Mouse (Mus musculus) heart, adult 2 months (tissue): ENCODE results near the gene Pdia5. TPM values are rescaled to one million over a fixed set of nuclear protein-coding genes. Genes with fewer than 3 reads are reported as not detected.

Experiments used
- DNase-seq, 2 experiments: peaks; one replicate each; pipeline ENCODE4 v3.0.0; 2021
- H3K27ac ChIP-seq: fragments of 200-600 bp; 2 replicates; pipeline ENCODE4 v1.8.1; 2022
- H3K27me3 ChIP-seq: fragments of 200-500 bp; 2 replicates; pipeline ENCODE4 v1.6.1; 2012; ENCODE audit warnings: mild to moderate bottlenecking, low read length, inconsistent platforms, mixed read lengths; ENCODE audit not compliant: control insufficient read depth, insufficient read depth
- H3K36me3 ChIP-seq: fragments of 200-500 bp; 2 replicates; pipeline ENCODE4 v1.6.1; 2012; ENCODE audit warnings: low read length, inconsistent platforms; ENCODE audit not compliant: control insufficient read depth, insufficient read depth
- H3K4me1 ChIP-seq: fragments of 200-500 bp; 2 replicates; pipeline ENCODE4 v1.6.1; 2011; ENCODE audit warnings: low read length; ENCODE audit not compliant: control insufficient read depth, insufficient read depth
- H3K4me3 ChIP-seq: fragments of 200-600 bp; 2 replicates; pipeline ENCODE4 v1.8.1; 2022
- H3K79me2 ChIP-seq: fragments of 200-500 bp; replicated peaks from 2 replicates; pipeline ENCODE4 v1.6.1; 2012; ENCODE audit warnings: mild to moderate bottlenecking, inconsistent platforms, low read length, moderate library complexity, mixed read lengths; ENCODE audit not compliant: control insufficient read depth, insufficient read depth
- H3K9ac ChIP-seq: fragments of 200-500 bp; 2 replicates; pipeline ENCODE4 v1.6.1; 2012; ENCODE audit warnings: low read depth, mild to moderate bottlenecking, control low read depth, inconsistent platforms, low read length, mixed read lengths
- CTCF ChIP-seq: fragments of 200-600 bp; IDR thresholded peaks from 2 replicates; pipeline ENCODE4 v1.8.1; 2022; ENCODE audit warnings: antibody characterized with exemption, mild to moderate bottlenecking, moderate library complexity
- EP300 ChIP-seq: fragments of 200-500 bp; IDR thresholded peaks from 2 replicates; pipeline ENCODE4 v1.6.1; 2011; ENCODE audit warnings: low read depth, low read length, control low read depth; ENCODE audit not compliant: insufficient read depth
- POLR2A ChIP-seq: fragments of 200-500 bp; IDR thresholded peaks from 2 replicates; pipeline ENCODE4 v1.6.1; 2011; ENCODE audit warnings: mild to moderate bottlenecking, low read depth, low read length, control low read depth; ENCODE audit not compliant: insufficient read depth
- WGBS: fragments of 180-500 bp; shearing (Covaris S2); methylation state at CpG from one replicate; pipeline ENCODE4 v1.1.7; 2018; 5-methylcytosine and 5-hydroxymethylcytosine counted together
- intact Hi-C: fragments of 180-260 bp; cut with DNase I; formaldehyde crosslinking; loops from one replicate; pipeline ENCODE4 v1.15.1; 2025
- long read RNA-seq: library from polyadenylated mRNA; stranded (forward); transcript quantifications from one replicate; pipeline ENCODE4 v2.0.0, GENCODE M21; 2021
- polyA plus RNA-seq: library from polyadenylated mRNA; depleted of rRNA; stranded (reverse); fragments of >200 nt; gene quantifications from 2 replicates; pipeline ENCODE4 v1.2.3, GENCODE M21; 2012; rRNA removed
- total RNA-seq, 2 experiments: library from RNA; stranded (reverse); gene quantifications; 2 replicates each; pipeline ENCODE4 v1.2.3; 2021

Pdia5 gene
- total RNA-seq: 1 to 10 TPM; 4.1 to 5.0 TPM
- 4.4 and 4.8 TPM in 2 replicates for polyA plus RNA-seq
- long read RNA-seq, transcript Pdia5-201 (17 exons, 1,809 nt): major isoform, 7 of 7 reads
- long read RNA-seq, partial matches to known transcripts: 0 of 7 reads
- long read RNA-seq, other reads (novel, unspliced or antisense): 0 of 7 reads

- peak; percentile 89 to 92 for DNase-seq
- H3K9ac ChIP-seq: peak within 1 kb of the TSS; percentile 60
- H3K27me3 ChIP-seq: no peaks in the 10 kb centered on the region
- no peaks in the 10 kb centered on the region for H3K4me1 ChIP-seq
- no peaks in the 10 kb centered on the region for H3K36me3 ChIP-seq
- under 1% methylated on average over 66 of the region's 66 CpGs for WGBS
- H3K27ac ChIP-seq: peak within 1 kb of the TSS; percentile 49
- TF ChIP-seq EP300: no peak
- TF ChIP-seq CTCF: no peak; the same call in 1 of the 2 replicates
- TF ChIP-seq POLR2A: no peak
- no peaks in the 10 kb centered on the region for H3K79me2 ChIP-seq
- intact Hi-C loops: no loop called here
- peak within 1 kb of the TSS; percentile 82 for H3K4me3 ChIP-seq
These were observed at the start of gene Pdia5 for GRCm38 (mm10) chr16:35490231-35491070. Gene Pdia5 (minus strand): TSS chr16:35490873.

GRCm38 (mm10) chr16:35539041-35539440, 48.4 kb upstream of the Pdia5 start:
- Histone ChIP-seq H3K27me3 (peaks cover 9% of the 10 kb centered on the region), H3K79me2 (no peaks in the 10 kb centered on the region), H3K4me1 (peaks cover 4% of the 10 kb centered on the region), H3K9ac (no peak overlapping the region), H3K4me3 (no peak overlapping the region), H3K36me3 (no peaks in the 10 kb centered on the region), H3K27ac (no peak overlapping the region)
- TF ChIP-seq CTCF: no peak
- TF ChIP-seq POLR2A: no peak
- no peak for DNase-seq
- WGBS: 37% methylated on average over 10 of the region's 10 CpGs
- intact Hi-C loops: no loop called here

DNA sequence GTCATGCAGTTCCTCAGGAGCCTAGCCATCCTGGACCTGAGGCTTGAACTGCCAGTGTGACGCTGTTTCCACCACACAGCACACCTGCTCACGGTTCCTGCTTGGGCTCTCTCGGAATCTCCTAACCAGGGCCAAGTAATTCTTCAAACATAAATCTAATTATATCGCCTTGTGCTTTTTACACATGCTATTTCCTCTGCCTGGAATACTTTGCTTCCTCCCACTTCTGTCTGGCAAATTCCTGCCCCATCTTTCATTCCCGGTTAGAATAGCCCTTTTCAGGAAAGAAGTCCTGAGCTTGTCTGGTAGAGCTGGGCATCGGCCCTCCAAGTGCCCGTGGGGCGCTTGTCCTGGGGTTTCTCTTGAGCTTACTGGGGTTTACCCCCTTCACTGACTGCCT, 47.0 kb upstream of the Pdia5 start:
- intact Hi-C loops: no loop called here
- peaks cover 9% of the 10 kb centered on the region for H3K27me3 ChIP-seq
- TF ChIP-seq EP300: no peak
- TF ChIP-seq CTCF: no peak
- no peak for TF ChIP-seq POLR2A

GRCm38 (mm10) chr16:35534630-35535029, 44.0 kb upstream of the Pdia5 start:
- H3K4me3 ChIP-seq: no peak overlapping the region
- no peak overlapping the region for H3K27ac ChIP-seq
- TF ChIP-seq EP300 (no peak), CTCF (no peak), POLR2A (no peak)
- 48% methylated on average over 3 of the region's 3 CpGs for WGBS
- H3K27me3 ChIP-seq: no peaks in the 10 kb centered on the region
- H3K36me3 ChIP-seq: no peaks in the 10 kb centered on the region
- no peak overlapping the region for H3K9ac ChIP-seq
- no peaks in the 10 kb centered on the region for H3K4me1 ChIP-seq
- DNase-seq: no peak
- H3K79me2 ChIP-seq: no peaks in the 10 kb centered on the region
- intact Hi-C loops: no loop called here

More for the DNA sequence above, 47.0 kb upstream of the Pdia5 start:
- peaks cover 4% of the 10 kb centered on the region for H3K4me1 ChIP-seq
- no peak overlapping the region for H3K9ac ChIP-seq
- H3K4me3 ChIP-seq: no peak overlapping the region
- DNase-seq: no peak
- no peaks in the 10 kb centered on the region for H3K36me3 ChIP-seq
- WGBS: 45% methylated on average over 8 of the region's 8 CpGs
- no peaks in the 10 kb centered on the region for H3K79me2 ChIP-seq
- no peak overlapping the region for H3K27ac ChIP-seq

DNA sequence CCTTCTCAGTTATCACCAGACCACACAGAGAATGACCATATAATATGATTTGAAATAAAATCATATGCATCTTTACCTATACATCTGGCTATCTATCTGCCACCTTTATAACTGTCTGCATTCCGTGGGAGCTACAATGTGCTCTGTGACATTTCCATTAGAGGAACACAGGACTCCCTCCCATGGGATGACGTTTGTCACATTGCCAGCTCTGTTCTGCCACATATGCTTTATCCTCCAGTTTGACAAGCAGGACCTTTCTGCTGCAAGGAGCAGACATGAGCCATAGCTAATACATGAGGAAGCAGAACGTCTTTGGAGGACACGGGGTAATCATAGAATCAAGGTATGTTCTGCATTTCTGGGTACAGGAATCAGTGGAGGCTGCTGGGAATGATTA, 33.5 kb upstream of the Pdia5 start:
- Histone ChIP-seq H3K4me1 (no peaks in the 10 kb centered on the region), H3K27ac (no peak overlapping the region), H3K4me3 (no peak overlapping the region), H3K27me3 (no peaks in the 10 kb centered on the region), H3K79me2 (no peaks in the 10 kb centered on the region), H3K9ac (no peak overlapping the region), H3K36me3 (no peaks in the 10 kb centered on the region)
- intact Hi-C loops: no loop called here
- 51% methylated on average over 4 of the region's 4 CpGs for WGBS
- TF ChIP-seq CTCF (no peak), EP300 (no peak), POLR2A (no peak)
- DNase-seq: no peak

- H3K36me3 ChIP-seq: no peaks in the 10 kb centered on the region
- DNase-seq: no peak
- WGBS: 63% methylated on average over 7 of the region's 7 CpGs
- intact Hi-C loops: no loop called here
- H3K27me3 ChIP-seq: no peaks in the 10 kb centered on the region
- no peak overlapping the region for H3K27ac ChIP-seq
- no peak for TF ChIP-seq CTCF
- no peak for TF ChIP-seq POLR2A
- TF ChIP-seq EP300: no peak
- no peaks in the 10 kb centered on the region for H3K79me2 ChIP-seq
- no peak overlapping the region for H3K4me3 ChIP-seq
- no peak overlapping the region for H3K9ac ChIP-seq
- H3K4me1 ChIP-seq: peaks cover 1% of the 10 kb centered on the region; the same call in 1 of the 2 replicates
These were observed 28.6 kb upstream of the Pdia5 start for GRCm38 (mm10) chr16:35519245-35519644.
